Mouse (Mus musculus) right cerebral cortex, postnatal 36 days (tissue): ENCODE measurements around the gene Lurap1l.

ENCODE experiments used
- DNase-seq, 2 experiments: peaks; one replicate each; pipeline ENCODE4 v3.0.0; 2022; ENCODE audit warnings: low spot score in 2 of 2, mixed read lengths in 1 of 2

The Lurap1l gene

GRCm38 (mm10) chr4:81003528-81003927 is 93.1 kb downstream of the Lurap1l start:
- no peak for DNase-seq
